Mouse (Mus musculus) megakaryocyte, embryonic 14.5 days (primary cell): ENCODE measurements around the gene Olfr38.

Experiments
- FLI1 ChIP-seq: IDR thresholded peaks from 2 replicates; pipeline ENCODE4 v1.6.1; 2012; ENCODE audit warnings: low read length, inconsistent platforms, mixed read lengths
- GATA1 ChIP-seq: IDR thresholded peaks from 3 replicates; pipeline ENCODE4 v1.6.1; 2012; ENCODE audit warnings: mixed read lengths, low read length, inconsistent platforms, borderline replicate concordance

GRCm38 (mm10) chr6:42717973-42718372, 38.2 kb upstream of the Olfr38 start:
- no peak for TF ChIP-seq GATA1
- TF ChIP-seq FLI1 = no peak
